Mouse (Mus musculus): ENCODE results near the gene Cyfip1.

DNA sequence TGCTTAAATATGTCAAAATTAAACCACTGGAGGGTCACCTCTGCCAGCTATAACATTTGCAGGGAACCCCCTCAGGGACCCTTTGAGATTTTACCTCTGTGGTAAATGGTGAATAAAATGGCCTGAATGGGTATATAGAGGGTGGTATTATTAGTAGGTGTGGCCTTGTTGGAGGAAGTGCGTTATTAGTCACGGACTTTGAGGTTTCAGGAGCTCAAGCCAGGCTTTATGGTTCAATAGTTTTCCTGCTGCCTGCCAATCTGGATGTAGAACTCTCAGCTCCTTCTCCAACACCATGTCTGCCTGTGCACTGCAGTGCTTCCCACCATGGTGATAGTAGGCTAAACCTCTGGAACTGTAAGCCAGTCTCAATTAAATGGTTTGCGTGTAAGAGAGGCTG lies 27.7 kb downstream of the Cyfip1 start:
- TF ChIP-seq GATA1 (IDR thresholded peaks at IDR 0.05; ENCODE audit: low read length) (no peak), TAL1 (IDR thresholded peaks at IDR 0.05; ENCODE audit: low read length) (no peak)
